ENCODE assay signal across 13 mouse cellular contexts in the genomic region with DNA sequence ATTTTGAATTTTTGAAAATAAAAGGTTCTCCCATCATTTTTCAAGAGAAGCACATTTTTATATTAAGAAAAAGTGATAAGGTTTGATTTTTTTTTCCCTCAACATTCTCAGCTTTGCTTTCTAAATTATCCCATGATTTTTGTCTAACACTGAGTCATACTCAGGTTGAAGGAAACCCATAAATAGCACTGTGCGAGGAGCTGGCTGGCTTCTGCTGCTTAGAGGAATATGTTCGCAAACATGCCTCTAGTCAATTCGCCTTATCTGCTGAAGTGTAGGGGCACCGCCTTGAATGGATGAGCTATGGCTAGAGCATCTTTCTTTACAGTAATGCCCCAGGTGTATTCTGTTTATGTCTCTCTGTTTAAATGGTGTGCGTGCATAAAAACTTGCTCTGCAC.
"Had no signal": no experiment of that assay in that cellular context is flagged by ENCODE, and none has a peak within 500 bp of the region (broad histone marks: within the 10 kb centered on the region; RNA-seq: fewer than 3 reads in every experiment).

No protein-coding gene starts in this region.

- DNase-seq: forebrain, postnatal 0 days; gastrocnemius, postnatal 14 days; gastrocnemius, postnatal 36 days; heart, adult 11 months; heart, adult 2 months; heart, postnatal 4 days; kidney, adult 18-20 months; kidney, adult 8-10 months; kidney, postnatal 10 days; kidney, postnatal 36 days; layer of hippocampus, adult 9-11 months; layer of hippocampus, postnatal 36 days; left cerebral cortex, postnatal 4 days had no signal
